Mouse (Mus musculus) E14TG2a.4 (cell line): Measurements from ENCODE around the gene Pde4dip.

Experiments
- H3K27me3 ChIP-seq: 2 replicates; pipeline ENCODE4 v1.6.1; 2014; ENCODE audit warnings: low read length, control low read depth; ENCODE audit not compliant: insufficient read depth
- H3K36me3 ChIP-seq: 2 replicates; pipeline ENCODE4 v1.6.1; 2014; ENCODE audit warnings: low read length, control low read depth; ENCODE audit not compliant: insufficient read depth
- H3K4me1 ChIP-seq: replicated peaks from 2 replicates; pipeline ENCODE4 v1.6.1; 2014; ENCODE audit warnings: low read depth, low read length, control low read depth
- H3K4me3 ChIP-seq: replicated peaks from 2 replicates; pipeline ENCODE4 v1.5.1; 2014; ENCODE audit warnings: mild to moderate bottlenecking, low read length
- H3K9me3 ChIP-seq: 2 replicates; pipeline ENCODE4 v1.6.1; 2014; ENCODE audit warnings: low read length, control low read depth
- CTCF ChIP-seq: conservative IDR thresholded peaks from 2 replicates; pipeline ENCODE4 v1.5.1; 2014; ENCODE audit warnings: low read length
- NANOG ChIP-seq: IDR thresholded peaks from 2 replicates; pipeline ENCODE4 v1.6.1; 2014; ENCODE audit warnings: borderline replicate concordance, low read length, mixed read lengths
- POU5F1 ChIP-seq: IDR thresholded peaks from 2 replicates; pipeline ENCODE4 v1.6.1; 2014; ENCODE audit warnings: low read length, borderline replicate concordance

Pde4dip gene

DNA sequence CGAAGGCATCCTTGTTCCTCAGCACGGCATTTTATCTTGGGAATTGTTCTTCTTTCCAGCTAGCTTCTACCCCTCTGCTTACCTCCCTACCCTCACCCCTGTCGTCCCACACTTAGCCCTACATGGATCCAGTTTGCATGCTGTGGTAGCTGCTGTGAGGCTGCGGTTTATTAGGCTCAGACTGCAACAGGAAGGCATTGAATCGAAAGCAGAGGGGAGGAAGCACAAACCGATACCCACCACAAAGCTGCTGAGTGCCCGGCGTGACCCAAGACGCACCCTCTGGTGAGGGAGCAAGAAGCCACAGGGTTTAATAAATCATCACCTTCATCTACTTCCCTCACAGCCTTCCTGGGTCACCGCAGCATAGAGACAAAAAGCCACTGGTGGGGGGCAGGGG is 43.6 kb upstream of the Pde4dip start:
- TF ChIP-seq NANOG (no peak), POU5F1 (no peak), CTCF (no peak)
- H3K36me3 ChIP-seq, result no peaks in the 10 kb centered on the region
- H3K27me3 ChIP-seq, result peaks cover 30% of the 10 kb centered on the region
- H3K9me3 ChIP-seq, result 0 out of 2 replicates have a peak, but pooled peaks cover 3% of the 10 kb centered on the region
- H3K4me3 ChIP-seq, result no peak overlapping the region
- H3K4me1 ChIP-seq, result peaks cover 20% of the 10 kb centered on the region

GRCm38 (mm10) chr3:97931310-97931885 is 42.9 kb upstream of the Pde4dip start:
- H3K36me3 ChIP-seq, result no peaks in the 10 kb centered on the region
- TF ChIP-seq POU5F1, result no peak
- TF ChIP-seq CTCF, result no peak
- TF ChIP-seq NANOG, result no peak
- peaks cover 20% of the 10 kb centered on the region for H3K4me1 ChIP-seq
- peaks cover 30% of the 10 kb centered on the region for H3K27me3 ChIP-seq
- H3K9me3 ChIP-seq, result 0 out of 2 replicates have a peak, but pooled peaks cover under 1% of the 10 kb centered on the region
- H3K4me3 ChIP-seq, result no peak overlapping the region

GRCm38 (mm10) chr3:97930787-97931158 is 42.3 kb upstream of the Pde4dip start:
- no peaks in the 10 kb centered on the region for H3K36me3 ChIP-seq
- peaks cover 20% of the 10 kb centered on the region for H3K4me1 ChIP-seq
- H3K4me3 ChIP-seq, result no peak overlapping the region
- H3K9me3 ChIP-seq, result no peaks in the 10 kb centered on the region
- H3K27me3 ChIP-seq, result peaks cover 30% of the 10 kb centered on the region
- TF ChIP-seq CTCF (no peak), POU5F1 (no peak), NANOG (no peak)

GRCm38 (mm10) chr3:97930141-97930786 is 41.8 kb upstream of the Pde4dip start:
- H3K4me1 ChIP-seq, result peaks cover 15% of the 10 kb centered on the region
- peaks cover 30% of the 10 kb centered on the region for H3K27me3 ChIP-seq
- no peaks in the 10 kb centered on the region for H3K36me3 ChIP-seq
- no peak overlapping the region for H3K4me3 ChIP-seq
- TF ChIP-seq NANOG, result no peak
- TF ChIP-seq CTCF, result no peak
- no peak for TF ChIP-seq POU5F1
- no peaks in the 10 kb centered on the region for H3K9me3 ChIP-seq

DNA sequence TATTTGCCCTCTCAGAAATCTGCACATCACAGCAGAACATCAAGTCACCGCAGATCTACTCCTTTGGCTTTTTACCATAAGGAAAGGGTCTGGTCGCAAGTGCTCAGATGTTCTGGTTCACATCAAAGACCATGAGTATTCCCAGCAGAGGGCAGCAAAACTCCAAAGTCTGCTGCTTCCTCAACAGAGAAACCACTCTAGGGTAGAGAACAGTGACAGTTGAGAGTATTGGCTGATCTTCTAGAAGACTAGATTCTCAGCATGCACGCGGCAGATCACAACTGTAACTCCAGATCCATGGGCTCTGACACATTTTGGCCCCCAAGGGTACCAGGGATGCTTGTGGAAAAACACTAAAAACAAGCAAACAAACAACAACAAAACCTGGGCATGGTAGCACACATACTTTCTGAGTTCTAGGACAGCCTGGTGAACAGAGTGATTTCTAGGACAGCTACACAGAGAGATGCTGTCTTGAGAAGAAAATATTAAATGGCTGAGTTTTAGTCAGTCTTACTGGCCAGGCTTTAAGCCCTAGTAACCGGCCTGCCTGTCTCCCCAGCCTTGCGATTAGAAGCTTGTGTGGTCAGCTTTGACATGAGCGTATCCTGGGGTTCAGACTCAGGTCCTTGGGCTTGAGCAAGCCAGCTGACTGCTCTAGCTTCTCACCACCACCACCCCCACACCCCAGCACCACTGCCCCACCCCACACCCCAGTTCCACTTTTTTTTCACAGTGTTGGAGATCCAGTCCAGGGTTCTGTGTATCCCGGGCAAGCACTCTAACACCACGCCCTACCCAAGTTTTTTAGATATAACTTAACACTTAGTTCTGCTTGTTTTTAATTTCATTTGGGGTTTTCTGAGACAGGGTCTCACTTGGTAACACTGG is 40.7 kb upstream of the Pde4dip start:
- H3K4me1 ChIP-seq, result peaks cover 14% of the 10 kb centered on the region
- H3K4me3 ChIP-seq, result no peak overlapping the region
- H3K36me3 ChIP-seq, result no peaks in the 10 kb centered on the region
- TF ChIP-seq POU5F1 (no peak), CTCF (peak; percentile 33)
- H3K9me3 ChIP-seq, result no peaks in the 10 kb centered on the region
- peaks cover 30% of the 10 kb centered on the region for H3K27me3 ChIP-seq

DNA sequence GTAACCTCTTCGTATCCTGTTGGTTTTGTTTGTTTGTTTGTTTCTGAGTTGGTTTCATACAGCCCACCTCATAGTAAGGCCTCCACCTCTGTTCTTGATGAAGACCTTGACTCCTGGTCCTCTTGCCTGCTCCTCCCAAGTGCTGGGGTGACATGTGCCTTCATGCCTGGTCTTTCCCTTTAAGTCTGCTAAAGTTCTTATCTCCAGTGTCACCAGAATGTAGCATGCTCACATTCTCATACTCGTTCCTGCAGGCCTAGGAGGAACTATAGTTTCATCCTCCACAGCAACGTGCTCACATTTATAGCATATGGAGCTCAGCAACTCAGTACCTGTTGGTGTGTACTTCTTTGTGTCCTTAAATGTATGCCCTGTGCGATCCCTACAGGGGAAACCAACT is 38.8 kb upstream of the Pde4dip start:
- no peak for TF ChIP-seq POU5F1
- no peak for TF ChIP-seq CTCF
- no peak for TF ChIP-seq NANOG
- Histone ChIP-seq H3K4me3 (no peak overlapping the region), H3K36me3 (peaks cover 4% of the 10 kb centered on the region), H3K27me3 (peaks cover 18% of the 10 kb centered on the region), H3K4me1 (no peaks in the 10 kb centered on the region; the same call in 1 of the 2 replicates), H3K9me3 (no peaks in the 10 kb centered on the region)

DNA sequence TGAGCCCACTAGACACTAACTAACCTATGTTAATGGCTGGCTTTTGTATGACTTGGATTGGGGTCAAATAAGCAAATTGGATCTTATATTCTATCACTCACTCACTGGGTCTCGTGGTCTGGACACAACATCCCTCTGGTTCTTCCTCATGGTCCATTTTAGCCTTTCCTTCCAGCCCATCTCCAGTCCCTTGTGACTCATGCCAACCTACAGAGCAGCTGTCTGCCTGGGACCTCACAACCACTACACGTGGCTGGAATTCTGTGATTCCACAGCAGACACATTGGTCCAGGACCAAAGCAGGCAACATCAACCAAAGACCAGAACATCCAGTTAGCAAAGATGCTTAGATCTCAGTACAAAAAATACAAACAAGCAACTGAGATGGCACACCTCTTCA is 36.7 kb upstream of the Pde4dip start:
- H3K4me3 ChIP-seq, result no peak overlapping the region
- no peaks in the 10 kb centered on the region for H3K9me3 ChIP-seq
- 0 out of 2 replicates have a peak, but pooled peaks cover under 1% of the 10 kb centered on the region for H3K27me3 ChIP-seq
- no peaks in the 10 kb centered on the region for H3K4me1 ChIP-seq
- H3K36me3 ChIP-seq, result peaks cover 19% of the 10 kb centered on the region
- TF ChIP-seq CTCF (no peak), NANOG (no peak), POU5F1 (no peak)

DNA sequence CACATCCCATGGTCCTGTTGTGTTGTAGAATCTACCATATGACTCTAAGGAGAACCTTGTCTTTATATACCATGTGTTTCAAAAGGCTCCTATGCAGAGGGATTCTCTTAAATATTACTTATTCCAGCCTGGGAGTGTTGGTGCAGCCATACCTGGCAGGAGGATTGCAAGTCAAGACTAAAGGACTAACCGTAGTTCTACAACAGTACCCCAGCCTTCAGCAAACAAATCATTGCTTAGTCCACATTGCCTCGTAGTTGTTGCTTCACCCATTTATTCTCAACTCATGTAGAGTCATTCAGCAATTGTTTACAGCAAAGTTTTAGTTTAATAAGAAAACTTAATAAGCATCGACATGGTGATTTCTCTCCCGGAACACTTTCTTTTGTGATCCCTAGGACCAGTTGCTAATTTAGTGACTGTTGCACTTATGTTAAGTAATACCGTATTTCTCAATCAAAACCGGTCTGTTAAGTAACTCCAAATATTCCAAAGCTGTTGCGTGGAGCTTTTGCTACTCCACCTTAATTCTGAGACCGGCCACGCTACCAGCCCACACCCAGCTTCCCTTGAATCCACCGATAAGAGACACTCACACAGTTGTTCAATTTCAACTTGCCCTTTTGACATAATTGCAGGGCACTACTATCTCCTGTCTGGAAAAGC is 30.5 kb upstream of the Pde4dip start:
- no peaks in the 10 kb centered on the region for H3K9me3 ChIP-seq
- H3K36me3 ChIP-seq, result peaks cover 55% of the 10 kb centered on the region
- no peak overlapping the region for H3K4me3 ChIP-seq
- H3K27me3 ChIP-seq, result no peaks in the 10 kb centered on the region
- TF ChIP-seq NANOG, result no peak
- TF ChIP-seq CTCF, result no peak
- no peak for TF ChIP-seq POU5F1
- no peaks in the 10 kb centered on the region for H3K4me1 ChIP-seq
